Mouse (Mus musculus): Measurements from ENCODE around the gene Rps19. TPM values are rescaled to one million over a fixed set of nuclear protein-coding genes. Genes with fewer than 3 reads are reported as not detected.
A peak's percentile ranks its signal among the peaks of the same experiment; 100 is the strongest.

Rps19 gene
- polyA plus RNA-seq, 1 experiment: 1,912 TPM

- TF ChIP-seq E2F4 (IDR thresholded peaks at IDR 0.05; ENCODE audit: insufficient read depth) (no peak), SRF (IDR thresholded peaks at IDR 0.05; ENCODE audit: control insufficient read depth, insufficient read length, low read depth) (no peak), MYOG (IDR thresholded peaks at IDR 0.05; ENCODE audit: control insufficient read depth in 1 of 3, insufficient read depth in 1 of 3, insufficient read length in 2 of 3, low read depth in 2 of 3) (no peak), POLR2A (IDR thresholded peaks at IDR 0.05; ENCODE audit: insufficient read length, low read depth) (no peak), TCF3 (IDR thresholded peaks at IDR 0.05; ENCODE audit: insufficient read length, low read depth) (no peak), REST (IDR thresholded peaks at IDR 0.05; ENCODE audit: insufficient read depth, insufficient read length) (no peak), MAX (IDR thresholded peaks at IDR 0.05; ENCODE audit: low read depth) (no peak), MYOD1 (IDR thresholded peaks at IDR 0.05; ENCODE audit: control insufficient read depth in 1 of 3, insufficient read length in 2 of 3, low read depth in 2 of 3) (no peak), CEBPB (IDR thresholded peaks at IDR 0.05; ENCODE audit: insufficient read depth, poor library complexity, severe bottlenecking) (no peak), POLR2AphosphoS2 (IDR thresholded peaks at IDR 0.05; ENCODE audit: insufficient read length, low read depth) (no peak), TCF12 (IDR thresholded peaks at IDR 0.05; ENCODE audit: insufficient read depth, poor library complexity, severe bottlenecking) (no peak), USF1 (IDR thresholded peaks at IDR 0.05; ENCODE audit: low read depth) (no peak)
- H3K4me2 ChIP-seq (ENCODE audit: low read depth): no peak overlapping the region
Observed at GRCm38 (mm10) chr7:24897959-24898358, 13.8 kb downstream of the Rps19 start.

GRCm38 (mm10) chr7:24901114-24901513, 16.9 kb downstream of the Rps19 start:
- Histone ChIP-seq H3K4me2 (ENCODE audit: low read depth) (no peak overlapping the region), H3K36me3 (ENCODE audit: control insufficient read depth, insufficient read depth) (no peaks in the 10 kb centered on the region), H3ac (ENCODE audit: control insufficient read depth, insufficient read length) (no peak overlapping the region), H3K4me3 (no peak overlapping the region), H3K27me3 (ENCODE audit: control insufficient read depth, insufficient read depth, insufficient read length) (no peaks in the 10 kb centered on the region), H3K79me2 (ENCODE audit: control insufficient read depth, insufficient read depth) (peaks cover 17% of the 10 kb centered on the region)
- TF ChIP-seq POLR2A (IDR thresholded peaks at IDR 0.05; ENCODE audit: insufficient read length, low read depth) (no peak), CEBPB (IDR thresholded peaks at IDR 0.05; ENCODE audit: insufficient read depth, poor library complexity, severe bottlenecking) (no peak), MAX (IDR thresholded peaks at IDR 0.05; ENCODE audit: low read depth) (no peak), USF1 (IDR thresholded peaks at IDR 0.05; ENCODE audit: low read depth) (no peak), MYOD1 (IDR thresholded peaks at IDR 0.05; ENCODE audit: control insufficient read depth in 1 of 3, insufficient read length in 2 of 3, low read depth in 2 of 3) (no peak), SRF (IDR thresholded peaks at IDR 0.05; ENCODE audit: control insufficient read depth, insufficient read length, low read depth) (no peak), E2F4 (IDR thresholded peaks at IDR 0.05; ENCODE audit: insufficient read depth) (no peak), MYOG (IDR thresholded peaks at IDR 0.05; ENCODE audit: control insufficient read depth in 1 of 3, insufficient read depth in 1 of 3, insufficient read length in 2 of 3, low read depth in 2 of 3) (no peak), TCF12 (IDR thresholded peaks at IDR 0.05; ENCODE audit: insufficient read depth, poor library complexity, severe bottlenecking) (no peak), REST (IDR thresholded peaks at IDR 0.05; ENCODE audit: insufficient read depth, insufficient read length) (no peak), TCF3 (IDR thresholded peaks at IDR 0.05; ENCODE audit: insufficient read length, low read depth) (no peak), POLR2AphosphoS2 (IDR thresholded peaks at IDR 0.05; ENCODE audit: insufficient read length, low read depth) (no peak)

More at GRCm38 (mm10) chr7:24897959-24898358, 13.8 kb downstream of the Rps19 start:
- Histone ChIP-seq H3K4me3 (no peak overlapping the region), H3K36me3 (ENCODE audit: control insufficient read depth, insufficient read depth) (no peaks in the 10 kb centered on the region), H3K79me2 (ENCODE audit: control insufficient read depth, insufficient read depth) (no peaks in the 10 kb centered on the region), H3K27me3 (ENCODE audit: control insufficient read depth, insufficient read depth, insufficient read length) (no peaks in the 10 kb centered on the region), H3ac (ENCODE audit: control insufficient read depth, insufficient read length) (no peak overlapping the region)

DNA sequence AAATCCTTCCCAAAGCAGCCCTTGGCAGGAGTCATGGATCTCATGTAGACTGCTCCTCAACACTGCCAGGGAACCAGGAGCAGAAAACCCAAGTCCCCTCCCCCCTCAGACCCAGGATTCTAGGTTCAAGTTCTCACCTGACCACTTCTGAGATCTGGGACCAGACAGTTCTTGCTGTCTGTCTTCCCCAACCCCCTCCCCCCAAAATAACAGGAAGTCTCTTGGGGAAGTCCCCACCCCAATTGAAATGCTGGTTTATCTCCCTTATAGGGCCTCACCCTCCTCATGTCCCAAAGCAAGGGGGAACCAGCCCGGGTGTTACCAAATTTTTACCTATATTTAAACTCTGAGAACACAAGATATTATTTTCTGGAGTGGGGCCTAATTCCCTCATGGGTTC, 17.7 kb downstream of the Rps19 start:
- TF ChIP-seq TCF3 (IDR thresholded peaks at IDR 0.05; ENCODE audit: insufficient read length, low read depth) (no peak), CEBPB (IDR thresholded peaks at IDR 0.05; ENCODE audit: insufficient read depth, poor library complexity, severe bottlenecking) (no peak), POLR2AphosphoS2 (IDR thresholded peaks at IDR 0.05; ENCODE audit: insufficient read length, low read depth) (no peak), E2F4 (IDR thresholded peaks at IDR 0.05; ENCODE audit: insufficient read depth) (no peak), MYOD1 (IDR thresholded peaks at IDR 0.05; ENCODE audit: control insufficient read depth in 1 of 3, insufficient read length in 2 of 3, low read depth in 2 of 3) (no peak), TCF12 (IDR thresholded peaks at IDR 0.05; ENCODE audit: insufficient read depth, poor library complexity, severe bottlenecking) (no peak)
- Histone ChIP-seq H3K4me2 (ENCODE audit: low read depth) (no peak overlapping the region), H3K4me3 (peak overlapping the region; percentile 73), H3ac (ENCODE audit: control insufficient read depth, insufficient read length) (no peak overlapping the region), H3K36me3 (ENCODE audit: control insufficient read depth, insufficient read depth) (no peaks in the 10 kb centered on the region), H3K27me3 (ENCODE audit: control insufficient read depth, insufficient read depth, insufficient read length) (no peaks in the 10 kb centered on the region), H3K79me2 (ENCODE audit: control insufficient read depth, insufficient read depth) (peaks cover 18% of the 10 kb centered on the region)

- Histone ChIP-seq H3K4me3 (peak overlapping the region; percentile 73), H3ac (ENCODE audit: control insufficient read depth, insufficient read length) (no peak overlapping the region), H3K36me3 (ENCODE audit: control insufficient read depth, insufficient read depth) (no peaks in the 10 kb centered on the region), H3K79me2 (ENCODE audit: control insufficient read depth, insufficient read depth) (peaks cover 18% of the 10 kb centered on the region), H3K27me3 (ENCODE audit: control insufficient read depth, insufficient read depth, insufficient read length) (no peaks in the 10 kb centered on the region), H3K4me2 (ENCODE audit: low read depth) (peak overlapping the region; percentile 38)
- no peak for TF ChIP-seq POLR2A (IDR thresholded peaks at IDR 0.05; ENCODE audit: insufficient read length, low read depth)
Observed at GRCm38 (mm10) chr7:24902264-24902629, 18.1 kb downstream of the Rps19 start.

DNA sequence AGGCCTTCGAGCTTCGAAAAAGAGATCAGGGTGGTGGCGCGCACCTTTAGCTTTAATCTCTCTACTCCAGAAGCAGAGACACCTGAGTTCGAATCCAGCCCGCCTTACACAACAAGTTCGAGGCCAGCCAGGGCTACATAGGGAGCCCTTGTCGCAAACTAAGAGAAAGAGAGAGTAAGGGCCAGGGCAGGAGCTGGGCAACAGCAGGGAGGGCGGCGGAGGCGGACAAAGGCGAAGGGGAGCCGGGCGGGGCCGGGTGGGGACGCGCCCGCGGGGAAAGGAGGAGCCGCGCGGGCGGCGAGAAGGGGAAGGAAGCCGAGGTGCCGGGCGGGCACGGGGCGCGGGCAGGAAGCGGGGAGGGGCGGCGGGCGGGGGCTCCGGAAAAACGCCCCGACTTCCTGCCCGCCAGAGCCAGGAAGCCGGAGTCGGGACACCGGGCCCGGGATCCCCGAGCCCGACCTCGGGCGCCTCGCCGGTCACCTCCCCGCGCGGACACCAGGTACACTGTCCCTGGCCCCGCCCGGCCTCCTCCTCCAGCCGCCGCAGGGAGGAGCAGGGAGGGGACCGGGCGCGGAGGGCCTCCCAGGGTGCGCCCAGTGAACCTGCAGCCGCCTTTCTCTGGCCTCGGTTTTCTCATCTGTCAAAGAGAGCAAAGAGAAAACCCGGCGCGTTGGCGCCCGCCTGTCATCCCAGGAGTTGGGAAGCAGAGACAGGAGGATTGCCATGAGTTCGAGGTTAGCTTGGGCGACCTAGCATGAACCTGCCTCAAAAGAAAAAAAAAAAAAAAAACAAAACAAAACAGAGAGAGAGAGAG, 18.7 kb downstream of the Rps19 start, which contains the start of gene Arhgef1:
Gene Arhgef1 (plus strand): TSS at position 283 of the 814 bp plus-strand sequence.
- Histone ChIP-seq H3ac (ENCODE audit: control insufficient read depth, insufficient read length) (peak within 1 kb of the TSS; percentile 74), H3K36me3 (ENCODE audit: control insufficient read depth, insufficient read depth) (no peaks in the 10 kb centered on the region), H3K4me3 (peak within 1 kb of the TSS; percentile 73), H3K27me3 (ENCODE audit: control insufficient read depth, insufficient read depth, insufficient read length) (no peaks in the 10 kb centered on the region), H3K79me2 (ENCODE audit: control insufficient read depth, insufficient read depth) (peaks cover 18% of the 10 kb centered on the region), H3K4me2 (ENCODE audit: low read depth) (peak within 1 kb of the TSS; percentile 85)
- no peak for TF ChIP-seq E2F4 (IDR thresholded peaks at IDR 0.05; ENCODE audit: insufficient read depth)
- no peak for TF ChIP-seq TCF3 (IDR thresholded peaks at IDR 0.05; ENCODE audit: insufficient read length, low read depth)
